Mouse (Mus musculus) MEL (cell line): ENCODE measurements around the gene Colgalt2. TPM values are rescaled to one million over a fixed set of nuclear protein-coding genes. Genes with fewer than 3 reads are reported as not detected.

ENCODE experiments used
- DNase-seq: peaks from one replicate; pipeline ENCODE4 v3.0.0; 2011; ENCODE audit warnings: low read depth, low spot score
- H3K27ac ChIP-seq: 2 replicates; pipeline ENCODE4 v1.5.1; 2012; ENCODE audit warnings: low read depth, mild to moderate bottlenecking, control low read depth, low read length, moderate library complexity; ENCODE audit not compliant: control insufficient read depth
- H3K27me3 ChIP-seq, 2 experiments: fragments of 150-350 bp in 1 of 2; sonication (generic) in 1 of 2; 2 replicates each; pipeline ENCODE4 v1.6.1; 2012; ENCODE audit warnings: low read length in 2 of 2, mild to moderate bottlenecking in 2 of 2, improper control_type of control experiment in 1 of 2, moderate library complexity in 1 of 2; ENCODE audit not compliant: insufficient read depth in 2 of 2, control insufficient read depth in 1 of 2
- H3K36me3 ChIP-seq, 2 experiments: 2 replicates each; pipeline ENCODE4 v1.6.1; 2012 to 2014; ENCODE audit warnings: low read length in 2 of 2, improper control_type of control experiment in 1 of 2, inconsistent platforms in 1 of 2, mild to moderate bottlenecking in 1 of 2; ENCODE audit not compliant: insufficient read depth in 2 of 2, control insufficient read depth in 1 of 2
- H3K4me1 ChIP-seq, 2 experiments: fragments of 150-350 bp in 1 of 2; sonication (generic) in 1 of 2; 2 replicates each; pipeline ENCODE4 v1.6.1; 2012; ENCODE audit warnings: low read length in 2 of 2, improper control_type of control experiment in 1 of 2, mild to moderate bottlenecking in 1 of 2; ENCODE audit not compliant: insufficient read depth in 2 of 2, control insufficient read depth in 1 of 2
- H3K4me3 ChIP-seq, 2 experiments: fragments of 150-350 bp in 1 of 2; sonication (generic) in 1 of 2; 2 replicates each; pipeline ENCODE4 v1.5.1; 2012; ENCODE audit warnings: low read depth in 2 of 2, low read length in 2 of 2, mild to moderate bottlenecking in 2 of 2, moderate library complexity in 2 of 2, control low read depth in 1 of 2, improper control_type of control experiment in 1 of 2; ENCODE audit not compliant: control insufficient read depth in 1 of 2, insufficient read depth in 1 of 2
- H3K79me2 ChIP-seq: 2 replicates; pipeline ENCODE4 v1.6.1; 2012; ENCODE audit warnings: mild to moderate bottlenecking, low read length, moderate library complexity; ENCODE audit not compliant: control insufficient read depth, poor library complexity, insufficient read depth
- H3K9ac ChIP-seq: 2 replicates; pipeline ENCODE4 v1.6.1; 2012; ENCODE audit warnings: low read depth, mild to moderate bottlenecking, control low read depth, low read length, moderate library complexity; ENCODE audit not compliant: control insufficient read depth, poor library complexity, severe bottlenecking
- H3K9me3 ChIP-seq: fragments of 150-350 bp; sonication (generic); replicated peaks from 2 replicates; pipeline ENCODE4 v1.6.1; 2012; ENCODE audit warnings: mild to moderate bottlenecking, low read length, improper control_type of control experiment, moderate library complexity; ENCODE audit not compliant: insufficient read depth
- BHLHE40 ChIP-seq: IDR thresholded peaks from 2 replicates; pipeline ENCODE4 v1.6.1; 2012; ENCODE audit warnings: low read depth, mild to moderate bottlenecking, inconsistent platforms, low read length, improper control_type of control experiment, borderline replicate concordance
- CHD2 ChIP-seq: IDR thresholded peaks from 2 replicates; pipeline ENCODE4 v1.6.1; 2011; ENCODE audit warnings: low read length, improper control_type of control experiment
- CTCF ChIP-seq, 3 experiments: IDR thresholded peaks in 2 of 3; conservative IDR thresholded peaks in 1 of 3; 2 replicates each; pipeline ENCODE4 v1.5.1; 2011 to 2012; ENCODE audit warnings: low read length in 3 of 3, low read depth in 2 of 3, mild to moderate bottlenecking in 2 of 3, improper control_type of control experiment in 1 of 3, inconsistent platforms in 1 of 3, mixed read lengths in 1 of 3, moderate library complexity in 1 of 3; ENCODE audit not compliant: control insufficient read depth in 1 of 3, insufficient read depth in 1 of 3, poor library complexity in 1 of 3, severe bottlenecking in 1 of 3
- E2F4 ChIP-seq: IDR thresholded peaks from 2 replicates; pipeline ENCODE4 v1.6.1; 2011; ENCODE audit warnings: low read depth, low read length, improper control_type of control experiment, borderline replicate concordance
- EP300 ChIP-seq, 2 experiments: IDR thresholded peaks; 2 replicates each; pipeline ENCODE4 v1.6.1; 2011; ENCODE audit warnings: improper control_type of control experiment in 2 of 2, low read length in 2 of 2, low read depth in 1 of 2, mild to moderate bottlenecking in 1 of 2
- ETS1 ChIP-seq: IDR thresholded peaks from 2 replicates; pipeline ENCODE4 v1.6.1; 2012; ENCODE audit warnings: low read depth, mild to moderate bottlenecking, inconsistent platforms, low read length, improper control_type of control experiment, moderate library complexity
- GATA1 ChIP-seq: IDR thresholded peaks from 2 replicates; pipeline ENCODE4 v1.6.1; 2011; ENCODE audit warnings: low read depth, low read length, improper control_type of control experiment
- HCFC1 ChIP-seq: IDR thresholded peaks from 2 replicates; pipeline ENCODE4 v1.6.1; 2012; ENCODE audit warnings: low read depth, mild to moderate bottlenecking, inconsistent platforms, low read length, improper control_type of control experiment, moderate library complexity
- JUND ChIP-seq: IDR thresholded peaks from 2 replicates; pipeline ENCODE4 v1.6.1; 2011; ENCODE audit warnings: low read depth, mild to moderate bottlenecking, improper control_type of control experiment, low read length
- MAFK ChIP-seq: IDR thresholded peaks from 2 replicates; pipeline ENCODE4 v1.6.1; 2011; ENCODE audit warnings: low read depth, mild to moderate bottlenecking, low read length, improper control_type of control experiment, borderline replicate concordance
- MAX ChIP-seq: IDR thresholded peaks from 2 replicates; pipeline ENCODE4 v1.6.1; 2011; ENCODE audit warnings: low read length, improper control_type of control experiment
- MAZ ChIP-seq: IDR thresholded peaks from 2 replicates; pipeline ENCODE4 v1.6.1; 2012; ENCODE audit warnings: low read depth, mild to moderate bottlenecking, inconsistent platforms, low read length, improper control_type of control experiment
- MEF2A ChIP-seq: IDR thresholded peaks from 2 replicates; pipeline ENCODE4 v1.6.1; 2014; ENCODE audit warnings: low read depth, mild to moderate bottlenecking, inconsistent platforms, low read length, improper control_type of control experiment; ENCODE audit not compliant: poor library complexity, insufficient replicate concordance, severe bottlenecking; ENCODE audit errors: extremely low read depth
- MYB ChIP-seq: IDR thresholded peaks from 2 replicates; pipeline ENCODE4 v1.6.1; 2011; ENCODE audit warnings: mild to moderate bottlenecking, low read depth, low read length, improper control_type of control experiment
- MYC ChIP-seq: IDR thresholded peaks from 2 replicates; pipeline ENCODE4 v1.6.1; 2011; ENCODE audit warnings: low read depth, mild to moderate bottlenecking, low read length, improper control_type of control experiment, moderate library complexity
- NRF1 ChIP-seq: IDR thresholded peaks from 2 replicates; pipeline ENCODE4 v1.6.1; 2014; ENCODE audit warnings: low read depth, mild to moderate bottlenecking, inconsistent platforms, low read length, improper control_type of control experiment, moderate library complexity; ENCODE audit not compliant: poor library complexity, insufficient read depth, severe bottlenecking
- POLR2AphosphoS2 ChIP-seq: IDR thresholded peaks from 2 replicates; pipeline ENCODE4 v1.6.1; 2011; ENCODE audit warnings: low read length, improper control_type of control experiment
- POLR2AphosphoS5 ChIP-seq: IDR thresholded peaks from 2 replicates; pipeline ENCODE4 v1.6.1; 2012; ENCODE audit warnings: low read depth, borderline replicate concordance, mild to moderate bottlenecking, inconsistent platforms, low read length, moderate library complexity, mixed read lengths
- RAD21 ChIP-seq: IDR thresholded peaks from 2 replicates; pipeline ENCODE4 v1.6.1; 2011; ENCODE audit warnings: mild to moderate bottlenecking, low read depth, low read length, improper control_type of control experiment
- RCOR1 ChIP-seq: IDR thresholded peaks from 2 replicates; pipeline ENCODE4 v1.6.1; 2012; ENCODE audit warnings: low read depth, mild to moderate bottlenecking, inconsistent platforms, low read length, improper control_type of control experiment
- SIN3A ChIP-seq: IDR thresholded peaks from 2 replicates; pipeline ENCODE4 v1.6.1; 2012; ENCODE audit warnings: low read length, improper control_type of control experiment, inconsistent platforms
- SMC3 ChIP-seq: IDR thresholded peaks from 2 replicates; pipeline ENCODE4 v1.6.1; 2011; ENCODE audit warnings: low read depth, low read length, improper control_type of control experiment
- TAL1 ChIP-seq: IDR thresholded peaks from 2 replicates; pipeline ENCODE4 v1.6.1; 2012; ENCODE audit warnings: mild to moderate bottlenecking, inconsistent platforms, low read length, moderate library complexity, mixed read lengths
- TBP ChIP-seq: IDR thresholded peaks from 2 replicates; pipeline ENCODE4 v1.8.0; 2011; ENCODE audit warnings: low read depth, low read length, improper control_type of control experiment
- TCF12 ChIP-seq: IDR thresholded peaks from 2 replicates; pipeline ENCODE4 v1.6.1; 2014; ENCODE audit warnings: low read depth, mild to moderate bottlenecking, inconsistent platforms, low read length, improper control_type of control experiment, moderate library complexity
- USF1 ChIP-seq: IDR thresholded peaks from 2 replicates; pipeline ENCODE4 v1.6.1; 2014; ENCODE audit warnings: low read depth, mild to moderate bottlenecking, inconsistent platforms, low read length, improper control_type of control experiment, moderate library complexity
- USF2 ChIP-seq, 2 experiments: IDR thresholded peaks; 2 replicates each; pipeline ENCODE4 v1.6.1; 2011 to 2012; ENCODE audit warnings: improper control_type of control experiment in 2 of 2, low read length in 2 of 2, borderline replicate concordance in 1 of 2, inconsistent platforms in 1 of 2, low read depth in 1 of 2, mild to moderate bottlenecking in 1 of 2; ENCODE audit not compliant: insufficient read depth in 1 of 2
- ZKSCAN1 ChIP-seq: IDR thresholded peaks from 2 replicates; pipeline ENCODE4 v1.6.1; 2012; ENCODE audit warnings: low read depth, mild to moderate bottlenecking, inconsistent platforms, low read length, improper control_type of control experiment, moderate library complexity
- polyA plus RNA-seq, 2 experiments: library from polyadenylated mRNA; stranded (reverse) in 1 of 2; unstranded in 1 of 2; fragments of >175 nt in 1 of 2; fragments of >200 nt in 1 of 2; gene quantifications; 2 replicates each; pipeline versions ENCODE4 v1.2.1 to v1.2.4; 2012; ENCODE audit warnings: low replicate concordance in 2 of 2, low read depth in 1 of 2; ENCODE audit not compliant: insufficient read length in 2 of 2, insufficient read depth in 1 of 2, missing spikeins in 1 of 2
- total RNA-seq: library from RNA; depleted of rRNA; stranded (reverse); fragments of 300-350 nt; gene quantifications from 2 replicates; pipeline ENCODE4 v1.2.3, GENCODE M21; 2012

Gene Colgalt2
- total and polyA plus RNA-seq, 3 experiments, result not detected

GRCm38 (mm10) chr1:152508481-152509220, 109.0 kb downstream of the Colgalt2 start:
- DNase-seq, result no peak
- Histone ChIP-seq H3K4me1 (no peaks in the 10 kb centered on the region), H3K9me3 (no peaks in the 10 kb centered on the region), H3K9ac (no peak overlapping the region), H3K27ac (no peak overlapping the region), H3K4me3 (no peak overlapping the region), H3K27me3 (peaks cover 4% of the 10 kb centered on the region in 2 experiments), H3K79me2 (no peaks in the 10 kb centered on the region), H3K36me3 (no peaks in the 10 kb centered on the region)
- TF ChIP-seq NRF1 (no peak), TCF12 (no peak), USF2 (IDR thresholded peaks at IDR 0.05; ENCODE audit: borderline replicate concordance in 1 of 2, insufficient read depth in 1 of 2, low read depth in 1 of 2, low read length in 2 of 2) (no peak), POLR2AphosphoS5 (no peak), TBP (no peak), MAFK (no peak), ETS1 (no peak), BHLHE40 (no peak), POLR2AphosphoS2 (no peak), CHD2 (no peak), HCFC1 (no peak), JUND (no peak), ZKSCAN1 (no peak), USF1 (no peak), GATA1 (no peak), EP300 (IDR thresholded peaks at IDR 0.05; ENCODE audit: low read depth in 1 of 2, low read length in 2 of 2) (no peak), RAD21 (no peak), MYB (no peak), SIN3A (no peak), SMC3 (no peak)
- TF ChIP-seq, all 39 proteins: peak for 0

GRCm38 (mm10) chr1:152511237-152511636, 111.6 kb downstream of the Colgalt2 start:
- DNase-seq, result peak; percentile 73
- no peak overlapping the region for H3K9ac ChIP-seq
- H3K4me3 ChIP-seq, result no peak overlapping the region
- peaks cover 2 to 5% of the 10 kb centered on the region in 2 experiments; a peak in 3 of 4 replicates for H3K27me3 ChIP-seq
- H3K9me3 ChIP-seq, result no peaks in the 10 kb centered on the region
- H3K36me3 ChIP-seq, result no peaks in the 10 kb centered on the region
- H3K27ac ChIP-seq, result no peak overlapping the region
- no peaks in the 10 kb centered on the region for H3K4me1 ChIP-seq
- H3K79me2 ChIP-seq, result no peaks in the 10 kb centered on the region
- no peak for TF ChIP-seq RCOR1
- peak; percentile 23 to 99 (median 87); a peak in 4 of 6 replicates for TF ChIP-seq CTCF (IDR thresholded peaks at IDR 0.05 in 2 of 3, conservative IDR thresholded peaks at IDR 0.05 in 1 of 3; ENCODE audit: control insufficient read depth in 1 of 3, insufficient read depth in 1 of 3, low read depth in 2 of 3, low read length in 3 of 3, poor library complexity in 1 of 3, severe bottlenecking in 1 of 3)
- no peak for TF ChIP-seq TAL1
- TF ChIP-seq E2F4, result no peak
- no peak for TF ChIP-seq GATA1
- TF ChIP-seq BHLHE40, result no peak
- TF ChIP-seq MEF2A, result no peak
- TF ChIP-seq USF1, result peak; percentile 48; the same call in 1 of the 2 replicates
- TF ChIP-seq MYC, result peak; percentile 92
- peak; percentile 89 for TF ChIP-seq MAX
- TF ChIP-seq JUND, result no peak
- TF ChIP-seq MAZ, result no peak
- peak; percentile 52 for TF ChIP-seq SMC3
- TF ChIP-seq HCFC1, result no peak
- TF ChIP-seq RAD21, result peak; percentile 50
